Mouse (Mus musculus): Measurements from ENCODE around the gene Tmem59. TPM values are rescaled to one million over a fixed set of nuclear protein-coding genes. Genes with fewer than 3 reads are reported as not detected.

The Tmem59 gene
- polyA plus RNA-seq, 2 experiments, result 235 to 441 TPM

- no peak within 1 kb of the TSS for H3K9ac ChIP-seq (ENCODE audit: low read depth, low read length, severe bottlenecking)
- no peak within 1 kb of the TSS for H3K27ac ChIP-seq (replicated peaks; ENCODE audit: low read depth, low read length)
- H3K4me1 ChIP-seq (ENCODE audit: control insufficient read depth, insufficient read depth, low read length), result no peaks in the 10 kb centered on the region; the same call in 1 of the 2 replicates
- 90% methylated on average over 3 of the region's 3 CpGs for WGBS
- ATAC-seq (ENCODE audit: low FRiP score, low read depth), result no peak
- no peak for DNase-seq (ENCODE audit: low spot score)
- no peak for TF ChIP-seq POLR2A (IDR thresholded peaks at IDR 0.05; ENCODE audit: borderline replicate concordance, extremely low read depth, insufficient read depth, insufficient read length)
- no peak within 1 kb of the TSS for H3K4me3 ChIP-seq (replicated peaks; ENCODE audit: low read length)
- H3K27me3 ChIP-seq (ENCODE audit: control insufficient read depth, insufficient read depth, low read length), result no peaks in the 10 kb centered on the region
- H3K36me3 ChIP-seq (ENCODE audit: control insufficient read depth, insufficient read depth, low read length), result peaks cover 23% of the 10 kb centered on the region
- no peaks in the 10 kb centered on the region for H3K9me3 ChIP-seq (ENCODE audit: control insufficient read depth, low read length)
- H3K4me2 ChIP-seq (replicated peaks; ENCODE audit: low read depth, low read length, severe bottlenecking), result no peak within 1 kb of the TSS
Observed at GRCm38 (mm10) chr4:107208880-107209279, 30.7 kb downstream of the Tmem59 start, which contains the start of gene Ldlrad1. Gene Ldlrad1 (plus strand): TSS chr4:107209180.

GRCm38 (mm10) chr4:107210483-107211097 is 32.4 kb downstream of the Tmem59 start:
- DNase-seq (ENCODE audit: low spot score), result no peak
- 68% methylated on average over 5 of the region's 5 CpGs for WGBS

GRCm38 (mm10) chr4:107211465-107211864 is 33.3 kb downstream of the Tmem59 start:
- no peak overlapping the region for H3K4me3 ChIP-seq (replicated peaks; ENCODE audit: low read length)
- no peak overlapping the region for H3K27ac ChIP-seq (replicated peaks; ENCODE audit: low read depth, low read length)
- 81% methylated on average over 4 of the region's 4 CpGs for WGBS
- H3K36me3 ChIP-seq (ENCODE audit: control insufficient read depth, insufficient read depth, low read length), result peaks cover 11% of the 10 kb centered on the region; the same call in 1 of the 2 replicates
- TF ChIP-seq POLR2A (IDR thresholded peaks at IDR 0.05; ENCODE audit: borderline replicate concordance, extremely low read depth, insufficient read depth, insufficient read length), result no peak
- no peaks in the 10 kb centered on the region for H3K9me3 ChIP-seq (ENCODE audit: control insufficient read depth, low read length)
- H3K4me1 ChIP-seq (ENCODE audit: control insufficient read depth, insufficient read depth, low read length), result no peaks in the 10 kb centered on the region; the same call in 1 of the 2 replicates
- H3K4me2 ChIP-seq (replicated peaks; ENCODE audit: low read depth, low read length, severe bottlenecking), result no peak overlapping the region
- H3K9ac ChIP-seq (ENCODE audit: low read depth, low read length, severe bottlenecking), result no peak overlapping the region
- ATAC-seq (ENCODE audit: low FRiP score, low read depth) (no peak), DNase-seq (ENCODE audit: low spot score) (no peak)
- no peaks in the 10 kb centered on the region for H3K27me3 ChIP-seq (ENCODE audit: control insufficient read depth, insufficient read depth, low read length)

More at GRCm38 (mm10) chr4:107210483-107211097, 32.4 kb downstream of the Tmem59 start:
- TF ChIP-seq POLR2A (IDR thresholded peaks at IDR 0.05; ENCODE audit: borderline replicate concordance, extremely low read depth, insufficient read depth, insufficient read length), result no peak
- Histone ChIP-seq H3K36me3 (ENCODE audit: control insufficient read depth, insufficient read depth, low read length) (peaks cover 12% of the 10 kb centered on the region), H3K4me1 (ENCODE audit: control insufficient read depth, insufficient read depth, low read length) (no peaks in the 10 kb centered on the region; the same call in 1 of the 2 replicates), H3K4me3 (replicated peaks; ENCODE audit: low read length) (no peak overlapping the region), H3K9me3 (ENCODE audit: control insufficient read depth, low read length) (no peaks in the 10 kb centered on the region), H3K4me2 (replicated peaks; ENCODE audit: low read depth, low read length, severe bottlenecking) (no peak overlapping the region), H3K27me3 (ENCODE audit: control insufficient read depth, insufficient read depth, low read length) (no peaks in the 10 kb centered on the region), H3K27ac (replicated peaks; ENCODE audit: low read depth, low read length) (no peak overlapping the region), H3K9ac (ENCODE audit: low read depth, low read length, severe bottlenecking) (no peak overlapping the region)
- no peak for ATAC-seq (ENCODE audit: low FRiP score, low read depth)

- no peak overlapping the region for H3K9ac ChIP-seq (ENCODE audit: low read depth, low read length, severe bottlenecking)
- no peak overlapping the region for H3K27ac ChIP-seq (replicated peaks; ENCODE audit: low read depth, low read length)
- H3K36me3 ChIP-seq (ENCODE audit: control insufficient read depth, insufficient read depth, low read length), result peaks cover 11% of the 10 kb centered on the region; the same call in 1 of the 2 replicates
- no peaks in the 10 kb centered on the region; the same call in 1 of the 2 replicates for H3K4me1 ChIP-seq (ENCODE audit: control insufficient read depth, insufficient read depth, low read length)
- ATAC-seq (ENCODE audit: low FRiP score, low read depth) (no peak), DNase-seq (ENCODE audit: low spot score) (no peak)
- 81% methylated on average over 5 of the region's 5 CpGs for WGBS
- H3K27me3 ChIP-seq (ENCODE audit: control insufficient read depth, insufficient read depth, low read length), result no peaks in the 10 kb centered on the region
- TF ChIP-seq POLR2A (IDR thresholded peaks at IDR 0.05; ENCODE audit: borderline replicate concordance, extremely low read depth, insufficient read depth, insufficient read length), result no peak
- H3K4me3 ChIP-seq (replicated peaks; ENCODE audit: low read length), result no peak overlapping the region
- no peaks in the 10 kb centered on the region for H3K9me3 ChIP-seq (ENCODE audit: control insufficient read depth, low read length)
- no peak overlapping the region for H3K4me2 ChIP-seq (replicated peaks; ENCODE audit: low read depth, low read length, severe bottlenecking)
Observed at GRCm38 (mm10) chr4:107211936-107212335, 33.7 kb downstream of the Tmem59 start.

GRCm38 (mm10) chr4:107213279-107214011 is 35.2 kb downstream of the Tmem59 start:
- no peaks in the 10 kb centered on the region for H3K9me3 ChIP-seq (ENCODE audit: control insufficient read depth, low read length)
- peaks cover 2% of the 10 kb centered on the region; the same call in 1 of the 2 replicates for H3K36me3 ChIP-seq (ENCODE audit: control insufficient read depth, insufficient read depth, low read length)
- H3K4me3 ChIP-seq (replicated peaks; ENCODE audit: low read length), result no peak overlapping the region
- ATAC-seq (ENCODE audit: low FRiP score, low read depth) (no peak), DNase-seq (ENCODE audit: low spot score) (no peak)
- H3K4me2 ChIP-seq (replicated peaks; ENCODE audit: low read depth, low read length, severe bottlenecking), result no peak overlapping the region
- H3K9ac ChIP-seq (ENCODE audit: low read depth, low read length, severe bottlenecking), result no peak overlapping the region
- TF ChIP-seq POLR2A (IDR thresholded peaks at IDR 0.05; ENCODE audit: borderline replicate concordance, extremely low read depth, insufficient read depth, insufficient read length), result no peak
- WGBS, result 60% methylated on average over 11 of the region's 12 CpGs
- H3K4me1 ChIP-seq (ENCODE audit: control insufficient read depth, insufficient read depth, low read length), result no peaks in the 10 kb centered on the region; the same call in 1 of the 2 replicates
- no peaks in the 10 kb centered on the region for H3K27me3 ChIP-seq (ENCODE audit: control insufficient read depth, insufficient read depth, low read length)
- H3K27ac ChIP-seq (replicated peaks; ENCODE audit: low read depth, low read length), result no peak overlapping the region
